Mouse (Mus musculus): Measurements from ENCODE around the gene Nek8. TPM values are rescaled to one million over a fixed set of nuclear protein-coding genes. Genes with fewer than 3 reads are reported as not detected.

Nek8 gene
- 6.6 and 7.8 TPM in 2 replicates for polyA plus RNA-seq (2014; fragmentation: Nextera tagmentation; extraction: Ambion mirVana)

DNA sequence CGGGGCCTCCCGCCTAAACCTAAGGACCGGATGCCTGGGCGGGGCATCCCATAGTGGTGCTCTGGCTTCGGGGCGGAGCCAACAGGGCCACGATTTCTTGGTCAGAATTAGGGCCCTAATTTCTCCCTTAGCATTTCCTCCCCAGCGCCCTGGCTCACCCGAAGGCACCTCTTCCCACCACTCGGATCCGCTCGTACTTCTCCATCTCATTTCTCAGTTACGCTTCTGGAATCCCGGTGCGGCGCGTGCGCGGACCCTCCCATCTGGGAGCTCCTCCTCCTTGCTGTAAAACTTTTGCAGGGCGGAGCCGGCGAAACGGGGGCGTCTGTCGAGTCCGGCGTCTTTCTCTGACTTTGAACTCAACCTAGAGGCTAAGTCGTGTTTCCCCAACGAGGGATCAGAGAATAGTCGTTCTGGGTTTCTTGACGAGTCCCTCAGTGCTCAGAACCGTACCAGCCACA, at the start of gene Nek8, which contains the start of gene Tlcd1:
Gene Nek8 (minus strand): TSS at position 274 of the 461 bp plus-strand sequence.
Gene Tlcd1 (plus strand): TSS at position 310 of the 461 bp plus-strand sequence.
- Histone ChIP-seq H3K9ac (ENCODE audit: low read length) (peak within 1 kb of the TSS; percentile 73), H3K9me3 (ENCODE audit: control insufficient read depth, low read length) (no peaks in the 10 kb centered on the region), H3K4me1 (ENCODE audit: control insufficient read depth, insufficient read depth, low read length) (peaks cover 18% of the 10 kb centered on the region), H3K36me3 (ENCODE audit: control insufficient read depth, insufficient read depth, low read length) (peaks cover 6% of the 10 kb centered on the region), H3K4me2 (ENCODE audit: low read depth) (peak within 1 kb of the TSS; percentile 90), H3K27ac (ENCODE audit: low read depth, low read length) (peak within 1 kb of the TSS; percentile 92; the same call in 1 of the 2 replicates), H3K4me3 (ENCODE audit: low read depth, low read length) (peak within 1 kb of the TSS; percentile 56), H3K27me3 (ENCODE audit: control insufficient read depth, insufficient read depth, low read length) (no peaks in the 10 kb centered on the region)
- DNase-seq (ENCODE audit: low spot score) (peak; percentile 93), ATAC-seq (ENCODE audit: insufficient read depth, low FRiP score, low TSS enrichment) (peak; percentile 57; the same call in 1 of the 2 replicates)
- under 1% methylated on average over 32 of the region's 32 CpGs for WGBS

DNA sequence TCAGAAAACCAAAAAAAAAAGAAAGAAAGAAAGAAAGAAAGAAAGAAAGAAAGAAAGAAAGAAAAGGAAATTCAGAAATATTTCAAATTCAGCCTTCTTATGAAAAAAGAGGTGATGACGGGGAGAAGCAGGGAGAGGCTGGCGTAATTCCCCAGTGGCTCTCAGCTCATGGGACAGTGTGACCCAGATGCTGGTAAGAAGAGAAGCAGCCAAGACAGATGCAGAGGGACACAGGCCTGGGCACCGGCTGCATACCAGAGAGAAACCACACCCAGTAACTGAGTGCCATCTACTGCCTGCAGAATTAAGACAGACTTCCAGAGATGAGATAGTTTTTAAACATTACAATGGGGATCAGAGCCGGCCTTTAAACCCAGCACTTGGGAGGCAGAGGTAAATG, 47.1 kb upstream of the Nek8 start:
- no peaks in the 10 kb centered on the region for H3K9me3 ChIP-seq (ENCODE audit: control insufficient read depth, low read length)
- no peak overlapping the region for H3K27ac ChIP-seq (ENCODE audit: low read depth, low read length)
- no peak overlapping the region for H3K9ac ChIP-seq (ENCODE audit: low read length)
- no peak overlapping the region for H3K4me2 ChIP-seq (ENCODE audit: low read depth)
- no peak overlapping the region for H3K4me3 ChIP-seq (ENCODE audit: low read depth, low read length)
- 90% methylated on average over 4 of the region's 4 CpGs for WGBS
- H3K27me3 ChIP-seq (ENCODE audit: control insufficient read depth, insufficient read depth, low read length): no peaks in the 10 kb centered on the region
- DNase-seq (ENCODE audit: low spot score) (no peak), ATAC-seq (ENCODE audit: insufficient read depth, low FRiP score, low TSS enrichment) (no peak)
- peaks cover 44% of the 10 kb centered on the region for H3K36me3 ChIP-seq (ENCODE audit: control insufficient read depth, insufficient read depth, low read length)
- H3K4me1 ChIP-seq (ENCODE audit: control insufficient read depth, insufficient read depth, low read length): no peaks in the 10 kb centered on the region

DNA sequence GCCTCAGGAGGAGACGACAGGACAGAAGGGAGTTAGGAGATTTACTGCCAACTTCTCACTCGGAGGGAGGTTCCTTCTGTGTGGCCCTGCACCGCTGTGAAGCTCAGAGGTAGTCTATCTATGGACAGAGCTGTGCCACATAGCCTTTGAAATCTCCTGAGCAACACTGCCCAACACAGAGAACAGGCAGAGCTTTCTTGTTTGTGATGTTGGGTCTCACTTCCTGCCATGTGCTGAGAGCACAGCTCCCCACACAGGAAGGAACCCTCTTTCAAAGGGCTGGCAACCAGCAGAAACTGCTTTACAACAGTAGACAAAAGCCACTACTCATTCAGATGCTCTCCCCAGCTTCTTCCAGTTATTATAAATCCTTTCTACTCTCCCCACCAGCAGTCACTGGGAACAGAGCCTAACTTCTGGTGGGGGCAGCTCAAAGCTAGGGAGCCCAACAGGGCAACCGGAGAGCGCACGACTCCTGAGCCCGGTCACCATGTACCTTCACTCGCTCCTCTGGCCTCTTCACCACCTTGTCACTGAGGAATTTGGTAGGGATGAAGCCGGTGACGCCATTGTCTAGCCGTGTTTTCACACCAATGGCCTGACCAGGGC, 39.3 kb upstream of the Nek8 start:
- Histone ChIP-seq H3K9me3 (ENCODE audit: control insufficient read depth, low read length) (no peaks in the 10 kb centered on the region), H3K4me3 (ENCODE audit: low read depth, low read length) (no peak overlapping the region), H3K27me3 (ENCODE audit: control insufficient read depth, insufficient read depth, low read length) (no peaks in the 10 kb centered on the region), H3K4me2 (ENCODE audit: low read depth) (no peak overlapping the region), H3K27ac (ENCODE audit: low read depth, low read length) (no peak overlapping the region), H3K4me1 (ENCODE audit: control insufficient read depth, insufficient read depth, low read length) (no peaks in the 10 kb centered on the region), H3K36me3 (ENCODE audit: control insufficient read depth, insufficient read depth, low read length) (peaks cover 41% of the 10 kb centered on the region), H3K9ac (ENCODE audit: low read length) (no peak overlapping the region)
- WGBS: 88% methylated on average over 11 of the region's 11 CpGs
- ATAC-seq (ENCODE audit: insufficient read depth, low FRiP score, low TSS enrichment) (no peak), DNase-seq (ENCODE audit: low spot score) (no peak)

DNA sequence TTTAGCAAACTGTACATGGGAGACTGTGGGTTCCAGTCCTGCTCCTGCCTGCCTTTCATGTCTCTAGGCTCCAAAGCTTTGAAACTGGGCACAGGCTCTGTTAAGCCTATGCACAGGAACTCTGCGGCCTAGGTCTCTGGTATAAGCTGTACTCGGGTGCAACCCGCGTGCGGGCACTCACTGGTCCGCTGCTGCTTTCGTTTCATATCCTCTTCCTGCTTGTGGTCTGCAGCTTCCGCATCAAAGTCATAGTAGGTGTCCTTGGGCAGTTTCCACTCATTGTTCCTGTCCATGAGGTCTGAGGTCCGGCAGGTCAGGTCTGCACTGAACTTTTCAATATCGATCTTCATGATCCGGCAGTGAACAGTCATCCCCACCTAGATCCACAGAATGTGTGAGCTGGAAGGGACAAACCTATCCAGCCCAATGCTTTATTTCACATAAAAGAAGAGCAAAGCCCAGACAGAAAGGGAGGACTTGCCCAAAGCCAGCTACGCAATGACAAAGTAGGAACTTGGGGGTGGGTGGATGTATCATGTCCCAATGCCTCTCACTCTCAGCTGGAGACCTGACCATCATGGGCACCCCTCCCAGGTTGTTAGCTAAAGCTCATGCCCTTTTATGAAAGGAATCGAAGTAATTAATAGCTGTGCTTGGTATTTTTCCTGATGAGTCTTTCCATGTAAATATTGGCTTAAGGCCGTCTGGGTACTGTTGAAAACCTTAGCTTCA, 36.8 kb upstream of the Nek8 start:
- Histone ChIP-seq H3K4me3 (ENCODE audit: low read depth, low read length) (no peak overlapping the region), H3K9ac (ENCODE audit: low read length) (no peak overlapping the region), H3K4me1 (ENCODE audit: control insufficient read depth, insufficient read depth, low read length) (no peaks in the 10 kb centered on the region), H3K27ac (ENCODE audit: low read depth, low read length) (no peak overlapping the region), H3K27me3 (ENCODE audit: control insufficient read depth, insufficient read depth, low read length) (no peaks in the 10 kb centered on the region), H3K4me2 (ENCODE audit: low read depth) (no peak overlapping the region), H3K9me3 (ENCODE audit: control insufficient read depth, low read length) (no peaks in the 10 kb centered on the region), H3K36me3 (ENCODE audit: control insufficient read depth, insufficient read depth, low read length) (peaks cover 46% of the 10 kb centered on the region)
- WGBS: 95% methylated on average over 14 of the region's 14 CpGs
- DNase-seq (ENCODE audit: low spot score) (no peak), ATAC-seq (ENCODE audit: insufficient read depth, low FRiP score, low TSS enrichment) (no peak)

DNA sequence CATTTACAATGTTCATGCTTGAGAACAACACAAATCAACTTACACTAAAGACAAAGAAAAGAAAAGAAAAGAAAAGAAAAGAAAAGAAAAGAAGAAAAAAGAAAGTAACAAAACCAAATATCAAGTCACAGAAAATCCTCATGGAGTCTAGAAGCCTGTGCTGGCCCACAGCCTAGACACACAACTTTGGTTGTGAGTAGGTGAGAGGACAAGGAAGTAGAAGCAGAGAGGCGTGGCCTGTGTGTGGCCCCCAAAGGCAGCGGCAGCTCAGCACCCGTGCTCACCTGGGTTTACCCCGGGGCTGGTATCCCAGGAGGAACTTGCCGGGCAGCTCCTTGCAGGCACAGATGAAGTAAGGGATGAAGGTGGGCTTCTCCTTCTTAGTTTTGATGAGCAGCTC, 35.0 kb upstream of the Nek8 start:
- peaks cover 48% of the 10 kb centered on the region for H3K36me3 ChIP-seq (ENCODE audit: control insufficient read depth, insufficient read depth, low read length)
- no peaks in the 10 kb centered on the region for H3K27me3 ChIP-seq (ENCODE audit: control insufficient read depth, insufficient read depth, low read length)
- peaks cover 6% of the 10 kb centered on the region; the same call in 1 of the 2 replicates for H3K4me1 ChIP-seq (ENCODE audit: control insufficient read depth, insufficient read depth, low read length)
- DNase-seq (ENCODE audit: low spot score) (no peak), ATAC-seq (ENCODE audit: insufficient read depth, low FRiP score, low TSS enrichment) (no peak)
- no peak overlapping the region for H3K4me2 ChIP-seq (ENCODE audit: low read depth)
- no peak overlapping the region for H3K27ac ChIP-seq (ENCODE audit: low read depth, low read length)
- no peaks in the 10 kb centered on the region for H3K9me3 ChIP-seq (ENCODE audit: control insufficient read depth, low read length)
- no peak overlapping the region for H3K9ac ChIP-seq (ENCODE audit: low read length)
- H3K4me3 ChIP-seq (ENCODE audit: low read depth, low read length): no peak overlapping the region
- 86% methylated on average over 5 of the region's 5 CpGs for WGBS

DNA sequence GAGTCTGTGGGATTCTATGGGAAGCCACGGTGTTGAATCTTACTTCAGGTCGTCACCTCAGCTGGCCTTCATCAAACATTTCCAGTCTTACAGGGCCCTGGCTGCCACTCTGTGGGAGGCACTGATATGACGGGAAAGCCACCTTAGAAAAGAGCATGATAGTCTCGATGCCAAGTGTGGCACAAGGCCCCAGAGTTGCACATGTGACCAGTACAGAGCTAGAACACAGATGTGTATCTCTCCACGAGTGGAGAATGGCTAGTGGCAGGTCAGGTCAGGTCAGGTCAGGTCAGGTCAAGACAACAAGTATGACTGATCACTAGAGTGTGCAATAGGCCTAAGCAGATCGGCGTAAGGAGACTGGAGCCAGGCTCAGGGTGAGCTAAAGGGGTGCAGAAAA, 34.1 kb upstream of the Nek8 start:
- peaks cover 43% of the 10 kb centered on the region for H3K36me3 ChIP-seq (ENCODE audit: control insufficient read depth, insufficient read depth, low read length)
- H3K4me2 ChIP-seq (ENCODE audit: low read depth): no peak overlapping the region
- no peak for DNase-seq (ENCODE audit: low spot score)
- no peak overlapping the region for H3K27ac ChIP-seq (ENCODE audit: low read depth, low read length)
- ATAC-seq (ENCODE audit: insufficient read depth, low FRiP score, low TSS enrichment): no peak
- H3K4me1 ChIP-seq (ENCODE audit: control insufficient read depth, insufficient read depth, low read length): peaks cover 15% of the 10 kb centered on the region
- 70% methylated on average over 7 of the region's 7 CpGs for WGBS
- no peaks in the 10 kb centered on the region for H3K9me3 ChIP-seq (ENCODE audit: control insufficient read depth, low read length)
- H3K4me3 ChIP-seq (ENCODE audit: low read depth, low read length): no peak overlapping the region
- H3K27me3 ChIP-seq (ENCODE audit: control insufficient read depth, insufficient read depth, low read length): no peaks in the 10 kb centered on the region
- no peak overlapping the region for H3K9ac ChIP-seq (ENCODE audit: low read length)

DNA sequence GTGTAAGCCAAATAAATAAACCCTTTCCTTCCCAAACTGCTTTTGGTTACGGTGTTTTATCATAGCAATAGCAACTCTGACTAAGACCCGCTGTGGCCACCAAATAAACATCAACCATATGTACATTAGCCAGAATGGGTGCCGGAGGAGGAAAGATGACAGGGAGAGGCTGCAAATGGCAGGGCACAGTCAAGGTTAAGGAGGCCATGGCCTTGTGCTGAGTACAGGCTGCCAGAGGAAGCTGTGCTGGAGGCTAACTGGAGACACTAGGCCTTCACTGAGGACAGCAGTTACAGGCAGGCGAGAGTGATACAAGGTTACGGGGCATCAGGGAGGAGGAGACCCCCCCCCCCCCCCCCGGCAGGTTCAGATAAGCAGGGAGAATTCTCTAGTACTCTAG, 33.4 kb upstream of the Nek8 start:
- no peaks in the 10 kb centered on the region for H3K27me3 ChIP-seq (ENCODE audit: control insufficient read depth, insufficient read depth, low read length)
- no peak overlapping the region for H3K27ac ChIP-seq (ENCODE audit: low read depth, low read length)
- no peaks in the 10 kb centered on the region for H3K9me3 ChIP-seq (ENCODE audit: control insufficient read depth, low read length)
- peaks cover 42% of the 10 kb centered on the region for H3K36me3 ChIP-seq (ENCODE audit: control insufficient read depth, insufficient read depth, low read length)
- no peak overlapping the region for H3K4me2 ChIP-seq (ENCODE audit: low read depth)
- no peak overlapping the region for H3K9ac ChIP-seq (ENCODE audit: low read length)
- H3K4me1 ChIP-seq (ENCODE audit: control insufficient read depth, insufficient read depth, low read length): peaks cover 21% of the 10 kb centered on the region
- no peak overlapping the region for H3K4me3 ChIP-seq (ENCODE audit: low read depth, low read length)
- WGBS: 84% methylated on average over 6 of the region's 6 CpGs
- DNase-seq (ENCODE audit: low spot score) (no peak), ATAC-seq (ENCODE audit: insufficient read depth, low FRiP score, low TSS enrichment) (no peak)

DNA sequence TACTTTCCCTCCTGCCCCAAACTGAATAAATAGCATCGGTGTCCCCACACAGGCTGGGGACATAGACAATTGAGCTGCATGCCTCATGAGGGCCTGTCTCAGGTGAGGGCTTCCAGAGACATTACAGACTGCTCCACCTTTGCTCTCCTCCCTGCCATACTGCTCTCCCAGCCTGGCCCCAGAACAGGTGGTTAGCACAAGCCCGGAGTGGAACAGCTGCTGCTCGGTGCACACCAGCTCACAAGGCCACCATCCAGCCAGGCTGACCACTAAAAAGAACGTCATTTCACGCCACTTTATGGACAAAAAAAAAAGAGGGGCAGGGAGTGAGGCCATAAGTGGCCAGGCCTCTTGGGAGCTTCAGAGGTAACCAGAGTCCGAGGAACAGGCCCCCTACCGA, 30.7 kb upstream of the Nek8 start:
- Histone ChIP-seq H3K9ac (ENCODE audit: low read length) (peak overlapping the region; percentile 37), H3K4me1 (ENCODE audit: control insufficient read depth, insufficient read depth, low read length) (peaks cover 28% of the 10 kb centered on the region), H3K4me2 (ENCODE audit: low read depth) (no peak overlapping the region), H3K36me3 (ENCODE audit: control insufficient read depth, insufficient read depth, low read length) (peaks cover 35% of the 10 kb centered on the region), H3K27ac (ENCODE audit: low read depth, low read length) (peak overlapping the region; percentile 96), H3K27me3 (ENCODE audit: control insufficient read depth, insufficient read depth, low read length) (no peaks in the 10 kb centered on the region), H3K9me3 (ENCODE audit: control insufficient read depth, low read length) (no peaks in the 10 kb centered on the region), H3K4me3 (ENCODE audit: low read depth, low read length) (no peak overlapping the region)
- WGBS: 67% methylated on average over 7 of the region's 7 CpGs
- no peak for DNase-seq (ENCODE audit: low spot score)
- ATAC-seq (ENCODE audit: insufficient read depth, low FRiP score, low TSS enrichment): no peak

Data from neural tube, embryonic 11.5 days (tissue).